Mouse (Mus musculus): ENCODE measurements around the gene Dennd1b. TPM values are rescaled to one million over a fixed set of nuclear protein-coding genes. Genes with fewer than 3 reads are reported as not detected.

Dennd1b gene
- polyA plus RNA-seq, 1 experiment from 2014 or later, result 27.1 TPM

DNA sequence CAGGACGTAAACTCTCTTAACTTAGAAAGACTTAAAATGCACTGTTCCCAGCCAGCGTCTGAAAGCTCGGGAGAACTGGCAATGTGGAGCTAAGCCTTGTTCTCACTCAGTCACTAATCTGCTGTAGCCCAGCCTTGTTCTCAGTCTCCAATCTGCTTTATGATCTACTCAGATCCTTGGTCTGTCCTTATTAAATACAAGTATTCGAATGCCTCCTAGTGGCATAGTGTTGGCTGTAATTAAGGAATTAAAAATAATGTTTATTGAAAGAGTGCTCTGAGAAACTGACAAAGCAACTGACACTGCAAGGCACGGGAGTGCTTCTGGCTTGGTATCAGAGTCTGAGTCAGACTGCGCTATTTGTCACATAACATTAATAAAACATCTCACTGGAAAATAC is 116.3 kb downstream of the Dennd1b start:
- no peak for DNase-seq (ENCODE audit: low spot score)

GRCm38 (mm10) chr1:139080517-139081386 is 117.5 kb downstream of the Dennd1b start:
- DNase-seq (ENCODE audit: low spot score), result no peak

GRCm38 (mm10) chr1:139083382-139083781 is 120.1 kb downstream of the Dennd1b start:
- DNase-seq (ENCODE audit: low spot score), result no peak

DNA sequence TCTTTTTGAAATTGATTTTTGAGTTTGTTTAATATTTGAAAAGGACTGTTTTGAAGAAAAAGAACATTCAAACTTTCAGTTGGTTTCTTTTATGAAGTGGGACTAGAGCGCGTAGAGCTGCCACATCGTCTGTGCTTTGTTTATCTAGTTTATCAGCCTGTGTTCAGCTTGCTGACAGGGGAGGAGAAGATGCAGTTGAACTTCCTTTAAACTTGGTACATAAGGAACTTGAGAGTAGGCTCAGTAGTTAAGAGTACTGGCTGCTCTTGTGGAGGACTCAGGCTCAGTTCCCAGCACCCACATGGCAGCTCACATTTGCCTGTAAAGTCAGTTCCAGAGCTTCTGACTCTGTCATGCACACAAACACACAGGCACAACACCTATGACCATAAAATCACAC is 124.3 kb downstream of the Dennd1b start:
- no peak for DNase-seq (ENCODE audit: low spot score)

DNA sequence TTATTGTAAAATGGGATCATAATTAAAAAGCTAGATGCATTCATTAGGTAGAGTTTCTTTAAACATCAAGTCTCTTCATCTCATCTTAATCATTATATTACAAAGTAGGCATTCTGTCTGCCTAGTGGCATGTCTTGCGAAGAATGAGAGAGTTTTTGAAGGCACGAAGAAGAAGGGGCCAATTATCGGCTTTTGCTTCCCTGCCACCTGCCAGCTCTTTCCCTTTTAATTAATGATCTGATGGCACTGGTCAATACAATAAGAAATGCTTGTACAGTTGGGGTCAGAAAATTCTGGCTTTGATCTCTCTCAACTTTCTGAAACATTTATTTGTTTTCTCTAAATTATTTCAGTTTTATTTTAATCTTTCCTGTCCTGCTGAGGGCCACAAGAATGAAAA is 127.5 kb downstream of the Dennd1b start:
- no peak for DNase-seq (ENCODE audit: low spot score)

DNA sequence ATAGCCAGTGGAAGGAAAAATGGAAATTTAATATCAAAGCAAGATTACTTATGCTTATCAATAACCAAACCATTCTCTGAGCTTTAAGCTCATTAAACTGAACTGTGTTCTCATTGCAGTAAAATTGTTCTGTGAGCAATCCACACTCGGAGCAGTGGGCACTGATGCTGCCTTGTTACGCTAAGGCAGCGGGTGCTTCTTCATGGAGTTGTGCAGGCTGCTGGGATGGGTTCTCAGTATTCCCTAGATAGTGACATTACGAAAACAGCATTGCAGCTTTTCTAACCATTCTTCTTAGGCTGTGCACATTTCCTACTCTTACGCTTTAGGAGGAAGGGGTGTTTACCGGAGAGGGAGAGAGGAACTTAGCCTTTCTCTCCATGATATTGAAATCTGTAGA is 128.5 kb downstream of the Dennd1b start:
- DNase-seq (ENCODE audit: low spot score), result no peak

GRCm38 (mm10) chr1:139092144-139092543 is 128.9 kb downstream of the Dennd1b start:
- DNase-seq (ENCODE audit: low spot score), result no peak

GRCm38 (mm10) chr1:139092722-139093121 is 129.5 kb downstream of the Dennd1b start:
- no peak for DNase-seq (ENCODE audit: low spot score)

DNA sequence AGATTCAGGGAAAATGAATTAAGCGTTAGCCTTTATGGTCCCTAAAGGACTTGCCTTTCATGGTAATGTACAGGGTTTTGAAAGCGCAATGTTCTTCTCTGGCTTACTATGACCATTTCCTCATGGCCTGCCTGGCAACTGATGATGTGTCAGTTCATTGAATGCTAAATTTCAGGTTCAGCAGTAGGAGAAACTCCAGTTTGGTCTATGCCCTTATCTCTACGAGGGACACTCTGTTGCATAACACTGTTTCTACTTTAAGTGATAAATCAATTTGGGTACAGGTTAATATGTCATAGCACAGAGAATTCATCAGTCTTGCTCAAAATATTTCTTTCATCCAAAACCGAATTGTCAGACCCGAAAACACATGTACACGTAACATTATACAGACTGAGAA is 133.1 kb downstream of the Dennd1b start:
- no peak for DNase-seq (ENCODE audit: low spot score)

- no peak for DNase-seq (ENCODE audit: low spot score)
These were observed 134.9 kb downstream of the Dennd1b start for GRCm38 (mm10) chr1:139098088-139098487.

- no peak for DNase-seq (ENCODE audit: low spot score)
These were observed 138.5 kb downstream of the Dennd1b start for GRCm38 (mm10) chr1:139101725-139102124.

DNA sequence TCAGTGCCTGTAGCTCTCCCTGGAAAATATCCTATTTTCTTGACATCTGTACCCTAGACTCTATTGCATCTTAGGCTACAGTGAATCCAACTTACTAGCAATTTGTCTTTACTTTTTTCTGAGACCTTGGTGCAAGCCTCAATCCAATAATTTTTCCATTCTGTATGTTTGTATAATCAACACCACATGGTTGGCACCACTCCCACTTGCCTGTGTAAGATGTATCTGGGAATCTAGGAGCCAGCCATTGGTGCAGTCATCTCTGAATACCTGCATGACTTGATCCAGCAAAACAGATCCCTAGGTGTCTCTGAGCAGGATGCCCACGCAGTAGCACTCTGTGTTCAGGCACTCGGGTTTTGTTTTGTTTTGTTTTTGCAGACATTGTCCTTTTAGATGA is 145.0 kb downstream of the Dennd1b start:
- no peak for DNase-seq (ENCODE audit: low spot score)

- no peak for DNase-seq (ENCODE audit: low spot score)
These were observed 159.4 kb downstream of the Dennd1b start for GRCm38 (mm10) chr1:139122626-139123025.

GRCm38 (mm10) chr1:139139644-139140043 is 176.4 kb downstream of the Dennd1b start:
- DNase-seq (ENCODE audit: low spot score), result no peak

DNA sequence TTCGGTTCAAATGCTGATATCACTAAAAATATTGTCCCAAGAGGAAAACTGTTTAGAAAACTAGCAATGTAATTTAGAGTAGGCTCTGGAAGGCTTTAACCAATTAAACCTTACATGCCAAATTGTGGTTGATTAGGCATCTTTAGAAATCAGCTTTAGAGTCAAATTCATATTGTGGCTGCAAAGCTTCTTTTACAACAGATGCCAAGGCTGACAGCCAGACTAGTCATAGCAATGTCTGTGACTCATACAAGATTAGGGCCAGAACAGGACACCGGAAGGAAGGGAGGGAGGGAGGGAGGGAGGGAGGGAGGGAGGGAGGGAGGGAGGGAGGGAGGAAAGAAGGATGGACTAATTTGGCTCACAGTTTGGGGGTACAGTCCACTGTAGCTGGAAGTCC is 182.3 kb downstream of the Dennd1b start:
- no peak for DNase-seq (ENCODE audit: low spot score)

- no peak for DNase-seq (ENCODE audit: low spot score)
These were observed 183.1 kb downstream of the Dennd1b start for GRCm38 (mm10) chr1:139146306-139146705.

GRCm38 (mm10) chr1:139153006-139153405 is 189.8 kb downstream of the Dennd1b start:
- DNase-seq (ENCODE audit: low spot score), result no peak

DNA sequence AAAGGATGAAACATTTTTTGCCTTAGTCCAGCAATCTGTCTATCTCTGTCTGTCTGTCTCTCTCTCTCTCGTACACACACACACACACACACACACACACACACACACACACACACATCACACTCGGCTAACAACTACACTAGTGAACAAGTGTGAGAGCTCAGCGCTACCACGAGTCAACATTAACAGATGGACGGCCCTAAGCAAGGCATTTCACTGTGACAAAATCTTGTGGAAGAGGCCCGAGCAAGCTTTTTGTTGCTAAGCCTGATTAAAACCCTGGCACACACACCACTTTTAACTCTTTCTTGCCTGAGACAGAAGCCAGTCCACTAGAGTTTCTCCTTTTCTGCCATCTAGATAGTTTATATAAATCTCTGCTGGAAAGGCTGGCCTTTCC is 190.3 kb downstream of the Dennd1b start:
- no peak for DNase-seq (ENCODE audit: low spot score)

- peak; percentile 43 for DNase-seq (ENCODE audit: low spot score)
These were observed 193.2 kb downstream of the Dennd1b start for GRCm38 (mm10) chr1:139156397-139156796.

DNA sequence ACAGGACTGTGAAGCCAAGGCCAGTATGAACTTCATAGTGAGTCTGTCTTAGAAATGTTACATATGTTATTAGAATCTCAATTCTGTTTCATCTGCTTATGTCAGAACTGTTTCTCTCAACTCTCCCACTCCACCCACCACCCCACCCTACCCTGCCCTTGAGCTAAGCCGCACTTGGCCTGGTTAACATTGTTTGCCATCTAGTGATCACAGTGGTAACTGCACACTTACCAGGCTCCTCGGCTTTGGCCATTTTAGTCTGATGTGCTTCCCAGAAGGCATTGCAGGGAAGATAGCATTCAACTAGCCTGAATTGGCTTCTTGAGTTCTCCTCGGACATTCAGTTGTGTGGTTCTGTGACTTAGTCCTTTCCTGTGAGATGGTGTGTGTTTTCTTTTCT is 198.4 kb downstream of the Dennd1b start:
- no peak for DNase-seq (ENCODE audit: low spot score)

GRCm38 (mm10) chr1:139162814-139163213 is 199.6 kb downstream of the Dennd1b start:
- DNase-seq (ENCODE audit: low spot score), result peak; percentile 35

DNA sequence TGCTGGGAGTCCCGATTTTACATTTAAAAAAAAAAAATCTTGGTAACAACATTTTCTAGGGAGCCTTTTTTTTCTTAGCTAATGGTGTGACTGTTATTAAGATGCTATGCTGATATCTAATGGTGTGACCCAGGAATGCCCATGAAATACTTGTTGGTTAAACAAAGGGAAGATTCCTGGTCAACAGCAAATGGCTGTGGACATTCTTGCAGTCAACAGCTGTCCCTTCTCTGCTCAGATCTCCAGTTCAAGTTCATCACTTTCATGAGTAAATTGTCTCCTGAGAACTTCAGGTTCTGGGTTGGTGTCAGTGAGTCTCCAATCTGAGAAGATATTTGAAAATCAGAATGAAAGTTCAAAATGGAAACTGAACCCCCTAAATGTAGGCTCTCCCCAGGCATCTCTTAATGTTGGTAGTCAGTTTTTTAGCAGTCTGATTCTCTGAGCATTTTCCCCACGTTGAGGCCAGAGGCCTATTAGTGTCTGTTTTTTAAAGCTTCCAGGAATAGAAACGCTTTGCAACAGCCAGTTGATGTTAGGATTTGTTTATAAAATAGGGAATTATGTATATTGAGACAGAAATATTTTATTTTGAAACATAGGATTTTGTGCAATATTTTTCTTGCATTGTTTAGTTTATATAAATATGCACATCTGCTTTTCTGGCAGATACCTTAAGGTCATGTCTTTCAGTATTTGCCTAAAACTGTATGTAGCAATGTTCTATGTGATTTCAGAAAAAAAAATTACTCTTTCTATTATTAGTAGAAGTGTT is 211.0 kb downstream of the Dennd1b start:
- DNase-seq (ENCODE audit: low spot score), result no peak

GRCm38 (mm10) chr1:139179707-139180106 is 216.5 kb downstream of the Dennd1b start:
- DNase-seq (ENCODE audit: low spot score), result no peak
